Mouse (Mus musculus): ENCODE results near the gene Clic5.

Gene Clic5

DNA sequence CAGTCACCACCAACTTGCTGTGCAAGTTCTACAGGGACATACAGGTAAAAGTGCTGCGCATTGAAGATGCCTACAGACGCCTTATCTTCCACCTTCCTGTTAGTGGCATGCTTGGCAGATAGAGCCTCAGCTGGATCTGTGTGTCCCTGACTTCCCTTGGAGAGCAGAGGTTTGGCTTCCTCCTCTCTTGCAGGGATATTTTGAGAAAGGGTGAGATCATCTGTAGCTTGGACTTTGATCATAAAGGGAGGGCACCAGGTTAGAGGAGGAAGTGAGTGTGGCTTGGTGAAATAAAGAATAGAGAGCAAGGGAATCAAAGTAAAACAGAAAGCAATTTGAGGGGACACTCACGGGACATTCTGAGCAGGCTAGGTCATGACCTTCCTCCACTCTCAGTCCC lies 4.6 kb downstream of the Clic5 start:
- peak; percentile 74 for DNase-seq (ENCODE audit: low spot score)

DNA sequence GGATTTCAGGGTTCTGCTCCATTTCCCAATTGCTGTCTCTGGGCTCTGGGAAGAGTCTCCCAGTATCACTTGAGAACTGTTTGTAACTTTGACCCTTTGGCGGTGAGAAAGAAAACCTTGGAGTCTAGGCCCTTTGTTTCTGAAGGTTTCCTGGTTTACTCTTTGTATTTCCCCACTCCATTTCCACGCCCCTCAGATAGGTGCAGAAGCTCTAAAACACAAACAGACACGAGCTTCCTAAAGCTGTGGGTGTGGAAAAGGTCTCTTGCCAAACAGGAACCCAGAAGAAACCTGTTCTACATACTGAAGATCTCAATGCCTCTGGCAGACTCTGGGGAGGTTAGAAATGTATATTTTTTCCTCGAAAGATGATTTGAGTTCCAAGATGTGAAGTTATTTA lies 10.8 kb downstream of the Clic5 start:
- peak; percentile 67 for DNase-seq (ENCODE audit: low spot score)

DNA sequence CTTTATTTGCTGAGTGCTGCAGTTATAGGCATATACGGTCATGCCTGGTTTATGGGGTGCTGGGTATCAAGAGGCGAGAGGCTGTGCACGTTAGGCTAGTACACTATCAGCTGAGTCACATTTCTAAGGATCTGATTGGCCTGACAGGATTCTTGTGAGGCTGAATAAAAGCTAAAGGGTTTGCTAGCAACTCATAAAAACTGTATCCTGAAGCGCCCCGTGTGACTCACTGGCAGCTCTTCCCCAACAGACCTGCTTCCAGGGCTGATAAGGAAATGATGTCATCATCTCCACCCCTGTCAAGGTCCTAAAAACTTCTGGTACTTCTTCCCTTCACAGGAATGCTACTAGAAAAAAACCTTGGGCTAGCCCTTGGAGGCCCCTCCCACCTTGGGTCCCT lies 14.6 kb downstream of the Clic5 start:
- DNase-seq (ENCODE audit: low spot score), result no peak

DNA sequence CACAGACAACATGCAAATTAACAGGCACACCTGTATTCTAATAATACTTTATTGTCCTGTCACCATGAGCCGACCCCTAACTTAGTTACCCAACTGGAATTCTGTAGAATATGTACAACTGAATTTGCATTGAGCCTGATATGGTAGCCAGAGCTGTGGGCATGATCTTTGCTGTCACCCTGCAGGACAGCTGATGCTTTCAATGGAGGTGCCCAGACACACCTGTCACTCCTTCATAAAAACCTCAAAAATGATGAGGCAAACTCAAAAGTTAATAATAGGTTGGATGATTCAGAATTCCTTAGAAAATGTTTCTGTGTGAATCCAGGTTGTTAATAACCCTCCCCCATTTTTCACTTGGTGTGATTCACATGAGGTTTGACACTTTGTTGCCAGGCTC lies 16.4 kb downstream of the Clic5 start:
- DNase-seq (ENCODE audit: low spot score), result no peak

DNA sequence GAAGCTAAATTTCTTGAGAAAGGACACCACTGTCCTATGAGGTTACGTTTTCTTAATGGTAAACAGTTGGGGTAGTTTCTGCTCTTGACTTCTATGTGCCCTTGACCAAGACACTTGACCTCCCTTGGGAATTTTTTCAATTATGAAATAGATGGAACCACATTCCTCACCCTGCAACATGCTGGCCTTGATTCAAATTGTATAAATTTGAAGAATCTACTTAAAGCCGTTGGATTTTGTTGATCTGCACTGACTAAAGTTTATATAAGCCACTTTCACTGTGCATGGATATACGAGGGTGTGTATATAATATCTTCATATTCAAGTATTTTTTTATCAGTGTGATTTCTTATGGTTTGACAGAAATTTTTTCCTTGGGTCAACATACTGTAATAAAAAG lies 17.2 kb downstream of the Clic5 start:
- DNase-seq (ENCODE audit: low spot score), result no peak

DNA sequence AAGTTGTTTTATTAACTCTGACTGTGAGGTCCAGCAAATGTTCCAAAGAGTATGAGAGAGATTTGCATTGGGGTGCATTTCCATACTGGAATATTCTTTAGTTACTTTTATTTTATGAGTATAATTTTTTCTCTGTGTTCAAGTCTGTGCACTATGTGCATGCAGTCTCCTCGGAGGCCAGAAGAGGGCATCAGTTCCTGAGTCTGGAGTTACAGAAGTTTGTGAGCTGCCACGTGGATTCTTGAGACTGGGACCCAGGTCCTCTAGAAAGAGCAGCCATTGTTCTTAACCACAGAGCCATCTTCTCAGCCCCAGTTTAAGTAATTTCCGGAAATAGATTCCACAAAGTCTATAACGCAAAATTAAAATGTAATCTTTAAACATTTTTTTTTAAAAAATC lies 20.5 kb downstream of the Clic5 start:
- DNase-seq (ENCODE audit: low spot score), result no peak

DNA sequence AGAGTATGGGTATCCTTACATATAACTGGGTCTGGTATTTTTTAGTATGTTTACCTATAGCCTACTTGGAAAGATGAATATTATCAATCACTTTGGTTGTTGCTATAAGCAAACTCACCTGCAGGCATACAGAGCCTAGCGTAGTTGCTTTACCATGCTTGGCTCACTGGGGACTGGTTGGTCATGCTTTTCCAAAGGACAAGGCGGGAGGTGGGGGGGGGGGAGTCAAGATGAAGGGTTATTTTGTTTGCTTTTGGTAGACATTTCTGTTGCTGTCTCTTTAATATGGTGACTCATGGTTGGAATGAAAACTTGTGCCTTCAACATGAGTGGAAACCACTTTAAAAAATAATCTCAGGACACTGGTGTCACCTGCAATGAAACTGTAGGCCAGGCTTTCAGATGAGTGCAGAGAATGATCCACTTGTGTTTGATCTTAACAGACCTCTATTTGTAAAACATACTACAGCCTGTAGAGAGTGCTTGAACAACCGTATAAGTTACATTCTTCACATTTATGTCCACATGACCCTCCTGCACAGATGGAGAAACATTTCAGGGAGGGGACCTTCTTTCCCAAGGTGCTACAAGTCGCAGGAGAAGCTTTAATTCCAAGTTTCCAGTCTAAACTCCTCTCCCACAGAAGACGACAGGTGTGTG lies 24.7 kb downstream of the Clic5 start:
- peak; percentile 71 for DNase-seq (ENCODE audit: low spot score)

DNA sequence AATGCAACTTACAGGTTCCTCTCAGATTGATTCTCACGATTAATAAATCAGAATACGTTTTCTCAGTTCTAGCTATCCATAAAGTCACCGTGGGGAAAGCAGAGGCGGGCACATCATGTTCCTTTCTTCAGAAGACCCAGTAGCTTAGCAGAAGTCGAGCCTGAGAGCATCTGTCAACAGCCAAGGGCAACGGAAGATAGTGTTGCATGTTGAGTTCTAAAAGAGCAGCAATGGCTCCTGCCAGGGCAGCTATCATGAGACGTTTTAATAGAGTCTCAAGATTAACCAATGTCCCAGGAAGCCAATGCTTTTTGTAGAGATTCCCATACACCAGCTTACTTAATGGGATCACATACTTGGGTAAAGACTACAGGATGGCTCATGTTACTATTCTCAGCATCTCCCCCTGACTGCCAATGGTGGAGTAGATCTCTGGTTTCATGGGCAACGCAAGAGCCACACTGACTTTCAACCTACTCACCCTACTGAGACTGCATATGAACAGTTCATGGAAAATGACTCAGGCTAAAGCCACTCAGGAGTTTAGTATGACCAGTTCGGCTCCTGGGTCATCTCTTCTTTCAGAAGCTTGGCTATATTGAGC lies 26.9 kb downstream of the Clic5 start:
- DNase-seq (ENCODE audit: low spot score), result no peak

DNA sequence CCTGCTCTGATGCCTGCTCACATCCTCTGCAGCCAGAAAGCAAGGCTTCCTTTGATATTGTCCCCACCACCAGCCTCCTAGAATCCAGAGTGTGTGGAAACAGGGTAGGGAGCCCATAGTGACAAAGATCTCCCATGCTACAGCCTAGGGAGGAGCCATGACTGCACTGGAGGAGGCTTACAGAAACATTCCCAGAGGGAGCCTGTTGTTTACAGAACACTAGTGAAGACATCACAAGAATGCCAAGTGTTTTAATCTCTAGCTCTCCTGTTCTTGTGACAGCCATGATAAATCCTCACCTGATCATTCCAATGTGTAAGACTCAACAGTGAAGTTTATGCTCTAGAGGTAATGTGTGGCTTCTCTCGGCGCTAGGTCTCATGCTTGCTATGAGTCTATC lies 28.8 kb downstream of the Clic5 start:
- DNase-seq (ENCODE audit: low spot score), result no peak

DNA sequence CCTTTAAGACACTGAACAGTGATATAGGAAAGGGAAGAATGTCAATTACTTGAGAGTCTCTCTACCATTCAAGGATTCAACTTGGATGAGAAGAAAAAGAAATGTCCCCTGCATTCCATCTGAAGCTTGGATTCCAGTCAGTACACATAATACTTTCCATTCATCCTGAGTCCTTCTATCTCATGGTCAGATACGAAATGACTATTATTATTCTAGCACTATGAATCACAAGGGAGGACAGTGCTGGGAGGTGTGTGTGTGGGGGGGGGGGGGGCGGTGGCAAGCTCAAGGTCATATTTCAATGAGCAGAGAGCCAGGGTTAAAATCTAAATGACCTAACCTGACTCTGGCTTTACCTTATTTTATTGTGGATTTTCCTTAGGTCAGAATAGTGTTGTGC lies 31.6 kb downstream of the Clic5 start:
- DNase-seq (ENCODE audit: low spot score), result no peak

DNA sequence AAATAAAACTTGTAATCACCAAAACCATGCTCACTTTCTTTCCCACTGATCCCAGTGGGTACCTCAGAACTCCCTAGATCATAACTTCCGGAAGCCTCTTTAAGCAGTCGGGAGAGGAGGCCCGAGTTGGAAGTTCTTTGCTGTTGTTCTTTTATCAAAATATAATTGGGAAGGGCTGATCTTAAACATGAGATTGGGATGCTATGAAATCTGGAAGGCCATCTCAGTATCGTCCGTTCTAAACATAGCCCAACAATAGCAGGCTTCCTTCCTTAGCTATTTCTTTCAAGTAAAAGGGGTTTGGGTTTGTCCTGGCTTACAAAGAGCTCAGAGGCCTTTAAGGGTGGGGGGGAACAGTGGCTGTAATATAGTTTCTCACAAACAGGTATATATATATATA lies 40.0 kb downstream of the Clic5 start:
- no peak for DNase-seq (ENCODE audit: low spot score)

DNA sequence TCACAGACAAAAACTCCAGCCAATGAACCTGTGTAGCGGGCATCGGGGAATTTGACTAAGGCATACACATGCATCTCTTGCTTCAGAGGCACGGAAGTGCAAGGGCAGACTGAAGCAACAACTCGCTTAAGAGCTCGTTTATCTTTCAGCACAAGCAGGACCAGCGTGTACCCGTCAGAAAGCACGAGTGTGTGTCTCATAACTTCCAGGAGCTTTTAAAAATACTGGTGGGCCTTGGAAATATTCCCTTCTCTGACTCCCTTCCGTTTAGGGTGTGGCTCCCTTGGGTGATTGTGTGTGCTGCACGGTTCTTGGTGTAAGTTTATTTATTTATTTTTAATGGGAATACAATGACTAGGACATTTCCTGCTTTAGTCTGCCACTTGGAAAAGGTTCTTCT lies 41.7 kb downstream of the Clic5 start:
- peak; percentile 87 for DNase-seq (ENCODE audit: low spot score)

DNA sequence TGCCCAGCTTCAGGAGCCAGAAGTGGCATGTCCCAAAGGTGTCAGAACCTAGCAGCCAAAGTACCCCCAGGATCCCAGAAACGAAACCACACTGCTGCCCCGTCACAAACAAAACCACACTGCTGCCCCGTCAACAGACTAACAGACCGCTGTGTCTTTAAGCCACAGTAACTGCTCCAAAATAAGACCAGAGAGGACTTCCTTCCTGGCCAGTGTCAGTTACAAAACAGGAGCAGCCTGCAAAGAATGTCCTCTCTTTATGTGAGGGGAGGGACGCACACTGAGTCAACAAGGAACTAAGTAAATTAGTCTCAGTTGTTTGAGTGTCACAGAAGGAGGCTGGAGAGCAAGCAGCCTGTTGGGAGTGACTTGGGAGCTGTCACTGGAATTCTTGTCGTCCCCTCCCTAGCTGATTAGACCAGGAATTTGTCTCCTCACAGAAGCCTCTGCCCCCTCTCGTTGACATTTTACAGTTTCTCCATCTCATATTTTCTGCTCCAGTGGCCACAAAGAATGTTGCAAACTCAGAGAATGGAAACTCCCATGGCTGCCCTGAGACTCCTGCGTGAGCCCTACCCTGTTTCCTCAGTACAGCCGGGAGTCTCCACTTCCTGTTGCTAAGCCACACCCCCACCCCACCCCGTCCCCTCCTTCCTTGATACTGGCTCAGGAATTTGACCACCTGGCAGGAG lies 50.8 kb downstream of the Clic5 start:
- DNase-seq (ENCODE audit: low spot score), result peak; percentile 86

DNA sequence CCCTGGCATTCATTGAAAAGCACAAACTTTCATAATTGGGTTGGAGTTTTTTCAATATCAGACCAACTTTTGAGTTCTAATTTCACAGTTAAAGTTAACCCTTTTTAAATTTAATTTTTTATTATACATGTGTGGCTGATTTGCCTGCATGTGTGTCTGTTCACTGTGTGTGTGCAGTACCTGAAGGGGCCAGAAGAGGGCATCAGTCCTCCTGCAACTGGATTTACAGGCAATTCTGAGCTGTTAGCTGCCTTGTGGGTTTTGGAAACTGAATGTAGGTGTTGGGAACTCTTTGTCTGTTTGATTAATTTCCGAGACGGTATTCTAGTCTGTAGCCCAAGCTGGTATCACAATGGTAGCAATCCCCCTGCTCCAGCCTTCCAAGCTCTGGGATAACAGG lies 52.4 kb downstream of the Clic5 start:
- DNase-seq (ENCODE audit: low spot score), result no peak

DNA sequence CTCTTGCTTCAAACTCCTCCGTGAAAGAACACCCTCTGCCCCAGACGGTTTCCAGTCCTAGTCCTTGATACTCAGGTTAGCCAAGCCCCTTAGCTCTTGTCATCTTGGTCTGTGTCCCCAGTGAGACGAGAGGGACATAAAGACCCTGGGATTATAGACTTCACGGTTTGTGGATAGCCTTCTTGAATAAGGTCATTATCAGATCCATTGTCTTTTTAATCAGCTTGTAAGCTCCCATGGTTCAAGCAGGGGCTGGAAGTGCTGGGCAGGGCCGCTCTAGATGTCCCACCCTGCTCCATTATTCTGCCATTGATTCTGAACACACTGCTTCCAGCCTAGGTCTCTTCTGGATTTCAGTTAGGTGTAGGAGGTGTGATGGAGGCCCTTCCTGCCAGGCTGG lies 55.7 kb downstream of the Clic5 start:
- DNase-seq (ENCODE audit: low spot score), result no peak

DNA sequence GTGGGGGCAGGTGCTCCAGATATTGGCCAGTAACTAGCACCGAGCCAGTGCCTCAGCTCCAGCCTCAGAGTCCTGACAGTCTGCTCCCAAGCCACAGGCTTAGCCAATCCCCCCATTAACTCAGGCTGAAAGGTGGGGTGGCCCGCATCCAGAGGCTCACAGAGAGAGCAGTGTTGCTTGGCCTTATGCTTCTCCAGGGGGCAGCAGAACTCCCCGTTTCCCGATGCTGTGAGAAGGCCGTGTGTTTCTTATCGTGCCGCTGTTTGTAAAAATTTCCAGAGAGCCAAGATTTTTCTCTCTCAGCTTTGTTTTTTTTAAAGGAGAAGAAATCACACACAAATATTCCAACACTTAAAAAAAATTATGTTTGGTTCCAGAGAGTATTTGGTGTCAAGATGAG lies 56.2 kb downstream of the Clic5 start:
- DNase-seq (ENCODE audit: low spot score), result no peak

DNA sequence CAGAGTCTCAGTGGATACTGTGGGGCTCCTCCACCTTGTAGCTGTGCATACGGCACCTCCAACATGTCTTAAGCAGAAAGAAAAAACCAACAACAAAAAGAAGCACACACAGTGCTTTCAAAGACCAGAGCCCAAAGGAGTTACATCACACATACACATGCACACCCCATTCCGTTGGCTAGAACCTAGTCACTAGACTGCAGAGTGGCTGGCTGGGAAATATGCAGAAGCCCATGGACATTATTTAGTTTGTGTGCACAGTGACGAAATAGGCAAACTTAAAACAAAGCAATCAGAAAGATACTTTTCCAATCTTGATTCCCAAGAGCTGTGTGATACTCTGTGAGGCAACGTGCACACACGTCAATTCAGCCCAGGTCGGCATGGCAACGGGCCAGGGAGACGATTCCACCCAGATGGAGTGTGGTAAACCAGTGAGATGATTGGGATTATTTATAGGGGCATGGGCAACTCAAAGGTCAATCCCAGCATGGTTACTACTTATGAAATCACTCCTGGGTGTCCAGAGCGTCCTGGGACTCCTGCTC lies 57.8 kb downstream of the Clic5 start:
- no peak for DNase-seq (ENCODE audit: low spot score)

DNA sequence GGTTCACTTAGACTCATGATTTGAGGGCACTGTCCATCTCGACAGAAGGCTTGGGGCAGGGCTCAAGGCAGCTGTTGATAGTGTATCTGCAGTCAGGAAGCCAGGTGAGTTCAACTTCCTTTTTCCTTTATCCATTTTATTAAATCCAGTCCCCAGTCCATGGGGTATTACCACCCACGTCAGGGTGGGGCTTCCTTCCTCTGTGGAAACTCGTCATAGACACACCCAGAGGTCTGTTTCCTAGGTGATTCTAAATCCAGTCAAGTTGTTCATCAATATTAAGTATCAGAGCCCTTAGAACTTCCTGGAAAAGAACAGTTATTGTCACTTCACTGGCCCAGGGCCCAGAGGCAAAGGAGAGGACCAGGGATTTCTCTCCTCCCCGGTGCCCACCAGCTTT lies 61.2 kb downstream of the Clic5 start:
- no peak for DNase-seq (ENCODE audit: low spot score)

DNA sequence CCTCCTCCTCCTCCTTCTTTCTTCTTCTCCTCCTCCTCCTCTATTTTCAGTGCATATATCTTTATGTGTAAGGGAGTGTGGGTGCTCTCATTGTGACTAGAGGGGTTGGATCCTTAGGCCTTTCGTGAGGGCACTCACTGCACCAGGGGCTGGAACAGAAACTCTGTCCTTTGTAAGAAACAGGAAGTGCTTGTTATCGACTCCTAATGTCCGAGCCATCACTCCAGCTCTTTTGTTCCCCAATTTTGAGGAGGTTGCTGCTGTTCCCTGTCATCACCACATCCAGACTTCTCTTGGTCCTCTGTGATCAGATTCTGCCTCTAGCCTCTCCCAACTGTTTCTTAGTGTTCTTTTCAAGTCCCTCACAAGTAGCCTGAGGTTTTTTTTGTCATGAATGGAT lies 64.3 kb downstream of the Clic5 start:
- no peak for DNase-seq (ENCODE audit: low spot score)

DNA sequence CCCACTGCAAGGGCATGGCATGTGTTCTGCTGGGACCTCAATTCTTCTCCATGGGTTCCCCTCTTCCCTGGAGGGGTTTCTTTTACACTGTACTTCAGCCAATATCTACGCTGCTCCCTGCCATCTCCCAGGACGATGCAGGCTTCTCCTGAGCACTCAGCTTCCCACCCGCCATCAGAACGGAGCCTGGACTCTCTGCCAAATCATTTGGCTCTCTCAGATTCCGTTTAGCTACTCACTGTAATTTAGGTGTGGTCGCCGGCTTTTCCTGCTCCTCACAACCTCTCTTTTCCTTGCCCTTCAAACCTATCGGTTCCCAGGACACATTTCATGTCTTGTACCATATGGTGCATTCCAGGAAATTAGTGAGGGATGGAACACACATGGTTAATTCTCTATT lies 66.3 kb downstream of the Clic5 start:
- no peak for DNase-seq (ENCODE audit: low spot score)

DNA sequence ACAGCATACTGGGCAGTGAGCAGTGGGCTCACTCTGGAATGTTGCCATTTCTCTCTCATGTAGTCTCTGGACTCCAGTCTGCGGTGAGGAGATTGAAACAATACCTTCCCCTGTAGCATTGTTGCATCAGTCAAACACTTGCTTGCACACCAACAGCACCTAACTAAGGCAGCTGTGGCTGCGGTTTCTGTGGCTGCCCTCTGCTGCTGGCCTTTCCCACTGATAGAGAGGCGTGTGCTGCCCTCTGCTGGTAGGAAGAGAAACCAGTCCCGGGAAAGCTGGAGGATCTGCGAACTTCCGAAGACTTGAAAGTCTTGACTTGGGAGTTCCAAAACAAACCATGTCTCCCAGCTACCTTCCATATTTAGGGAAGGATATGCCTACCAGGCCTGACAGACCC lies 68.2 kb downstream of the Clic5 start:
- DNase-seq (ENCODE audit: low spot score), result peak; percentile 82

DNA sequence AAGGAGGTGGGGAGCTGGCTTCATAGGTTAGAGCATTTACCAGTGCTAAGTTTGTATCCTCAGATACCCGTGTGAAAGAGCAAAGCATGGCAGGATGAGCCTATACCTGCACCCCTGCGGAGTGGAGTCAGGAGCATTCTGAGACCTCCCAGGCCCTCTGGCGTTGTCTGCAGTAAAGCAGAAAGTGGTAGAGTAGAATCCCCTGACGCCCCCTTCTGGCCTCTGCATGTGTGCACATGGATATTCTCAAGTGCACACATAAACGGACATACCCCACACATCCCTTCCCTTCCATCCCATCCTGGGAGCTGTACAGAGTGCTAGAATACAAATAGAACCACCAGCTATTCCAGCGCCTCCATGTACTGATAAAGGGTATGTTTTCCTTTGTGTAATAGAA lies 70.9 kb downstream of the Clic5 start:
- DNase-seq (ENCODE audit: low spot score), result no peak

DNA sequence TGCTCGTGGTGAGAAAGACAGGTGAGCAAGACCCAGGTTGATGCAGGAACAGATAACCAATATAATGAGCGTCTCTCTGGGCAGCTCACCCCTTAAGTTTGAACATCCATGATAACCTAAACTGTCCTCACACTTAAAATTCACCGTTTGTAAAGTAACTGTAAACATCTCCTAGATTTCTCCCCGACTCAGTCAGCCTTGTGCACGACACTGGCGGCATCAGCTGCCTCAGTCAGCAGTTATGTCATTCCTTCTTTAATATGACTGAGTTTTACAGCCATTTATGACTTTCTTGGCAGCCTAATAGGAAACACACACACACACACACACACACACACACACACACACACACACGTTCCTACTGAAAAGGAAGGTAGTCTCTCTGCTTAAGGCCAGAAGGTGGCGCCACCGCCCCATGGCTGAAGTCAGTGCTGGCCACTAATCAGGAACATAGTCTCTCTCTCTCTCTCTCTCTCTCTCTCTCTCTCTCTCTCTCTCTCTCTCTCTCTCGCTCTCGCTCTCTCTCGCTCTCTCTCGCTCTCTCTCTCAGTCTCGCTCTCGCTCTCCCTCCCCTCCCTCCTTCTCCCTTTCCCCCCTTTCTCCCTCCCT lies 73.3 kb downstream of the Clic5 start:
- peak; percentile 44 for DNase-seq (ENCODE audit: low spot score)
